ENCODE assay signal across 9 mouse cellular contexts in genomic region chr4:134126300-134127120, GRCm38 (mm10). TPM values are rescaled to one million over a fixed set of nuclear protein-coding genes. Genes with fewer than 3 reads are reported as not detected.
DNase-seq lines count a peak whose midpoint lies in the region; ATAC-seq and TF ChIP-seq lines count a peak whose summit lies in the region.
"Had no signal": no experiment of that assay in that cellular context is flagged by ENCODE, and none has a peak within 500 bp of the region (broad histone marks: within the 10 kb centered on the region; RNA-seq: fewer than 3 reads in every experiment).

No protein-coding gene starts in this region.

- peak overlapping the region; percentile 89; the same call in 1 of the 2 replicates for H3K4me2 ChIP-seq in intestine, embryonic 15.5 days (replicated peaks)

- intact Hi-C loops in heart, postnatal 25 days (cut with DNase I) = no loop called here

- H3K4me3 ChIP-seq in megakaryocyte, embryonic 14.5 days (replicated peaks) = peak overlapping the region; percentile 99
- no peak overlapping the region for H3K4me3 ChIP-seq in intestine, embryonic 15.5 days (replicated peaks)
- H3K4me3 ChIP-seq in olfactory bulb, adult 2 months (ENCODE audit: insufficient read depth, low read depth, low read length) = no peak overlapping the region

- no peak for TF ChIP-seq CTCF in olfactory bulb, adult 2 months (IDR thresholded peaks at IDR 0.05; ENCODE audit: insufficient read depth, low read depth, low read length)

- H3K36me3 ChIP-seq in megakaryocyte, embryonic 14.5 days (replicated peaks; ENCODE audit: low read length) = peaks cover 61% of the 10 kb centered on the region
- H3K36me3 ChIP-seq in intestine, embryonic 15.5 days = peaks cover 3% of the 10 kb centered on the region; the same call in 1 of the 2 replicates

- WGBS in intestine, embryonic 15.5 days = 89% methylated on average over 21 of the region's 21 CpGs
- WGBS in olfactory bulb, adult 2 months = 82% methylated on average over 21 of the region's 21 CpGs

- H3K27me3 ChIP-seq in megakaryocyte, embryonic 14.5 days (replicated peaks) = no peaks in the 10 kb centered on the region
- no peaks in the 10 kb centered on the region for H3K27me3 ChIP-seq in intestine, embryonic 15.5 days (replicated peaks)

- no peaks in the 10 kb centered on the region for H3K9me3 ChIP-seq in megakaryocyte, embryonic 14.5 days
- H3K9me3 ChIP-seq in intestine, embryonic 15.5 days = no peaks in the 10 kb centered on the region

- no peak for ATAC-seq in megakaryocyte, adult 5-6 weeks (ENCODE audit: poor library complexity, severe bottlenecking)
- no peak for ATAC-seq in intestine, embryonic 15.5 days
- ATAC-seq: activated CD4-positive, CD25-positive, alpha-beta regulatory T cell, adult 4 months had no signal

- peaks cover 93% of the 10 kb centered on the region for H3K4me1 ChIP-seq in megakaryocyte, embryonic 14.5 days
- peaks cover 48% of the 10 kb centered on the region for H3K4me1 ChIP-seq in intestine, embryonic 15.5 days (replicated peaks)
- peaks cover 59% of the 10 kb centered on the region for H3K4me1 ChIP-seq in olfactory bulb, adult 2 months (ENCODE audit: control insufficient read depth, insufficient read depth, low read length)

- 0 out of 2 replicates have a peak overlapping the region, but pooled peaks have one; percentile 85 for H3K9ac ChIP-seq in intestine, embryonic 15.5 days

- no peak overlapping the region for H3K27ac ChIP-seq in intestine, embryonic 15.5 days
- H3K27ac ChIP-seq in olfactory bulb, adult 2 months (ENCODE audit: insufficient read depth, low read depth, low read length) = peak overlapping the region; percentile 52

- no peak for TF ChIP-seq POLR2A in olfactory bulb, adult 2 months (IDR thresholded peaks at IDR 0.05; ENCODE audit: insufficient read depth, low read depth, low read length)

- DNase-seq in heart, adult 11 months = peak; percentile 92
- no peak for DNase-seq in heart, postnatal 25 days (ENCODE audit: low spot score)
- no peak for DNase-seq in kidney, adult 18-20 months
- DNase-seq in cerebellum, adult 8-10 months = no peak

RNA-seq across cellular contexts. Expression of gene Sh3bgrl3, which starts 2.1 kb away (rescaled TPM):
- total RNA-seq in heart, postnatal 25 days (2021) = 10 to 100 TPM; 38.8 to 41.8 TPM
- 1,646 and 1,679 TPM in 2 replicates for polyA plus RNA-seq in megakaryocyte, embryonic 14.5 days (2012; ENCODE audit: insufficient read depth, low replicate concordance)
- 1,305 and 1,385 TPM in 2 replicates for total RNA-seq in megakaryocyte, adult 5-6 weeks (2015)
- total RNA-seq in megakaryocyte, adult 5-6 weeks (2017) = 523 and 622 TPM in 2 replicates
- 362 and 375 TPM in 2 replicates for polyA plus RNA-seq in intestine, embryonic 15.5 days (2015; fragmentation: Nextera tagmentation; extraction: Ambion mirVana)
- 1,207 TPM in 1 of 2 replicates, not detected in the other for polyA plus RNA-seq in olfactory bulb, adult 2 months (2012; ENCODE audit: insufficient read depth, insufficient read length, low replicate concordance, missing spikeins)

RNA-seq across cellular contexts. Expression of gene Ubxn11, which starts 24.1 kb away (rescaled TPM):
- 1 to 10 TPM; 1.1 to 1.5 TPM for total RNA-seq in heart, postnatal 25 days (2021)
- polyA plus RNA-seq in megakaryocyte, embryonic 14.5 days (2012; ENCODE audit: insufficient read depth, low replicate concordance) = 69.8 and 175 TPM in 2 replicates
- 0.89 and 1.8 TPM in 2 replicates for total RNA-seq in megakaryocyte, adult 5-6 weeks (2015)
- 1.7 and 2.9 TPM in 2 replicates for total RNA-seq in megakaryocyte, adult 5-6 weeks (2017)
- 4.4 and 6.0 TPM in 2 replicates for polyA plus RNA-seq in intestine, embryonic 15.5 days (2015; fragmentation: Nextera tagmentation; extraction: Ambion mirVana)
- polyA plus RNA-seq in olfactory bulb, adult 2 months (2012; ENCODE audit: insufficient read depth, insufficient read length, low replicate concordance, missing spikeins) = not detected in 2 replicates

RNA-seq across cellular contexts. Expression of gene Cd52, which starts 31.6 kb away (rescaled TPM):
- total RNA-seq in heart, postnatal 25 days (2021) = 1 to 10 TPM; 3.6 to 4.5 TPM
- 77.0 and 307 TPM in 2 replicates for polyA plus RNA-seq in megakaryocyte, embryonic 14.5 days (2012; ENCODE audit: insufficient read depth, low replicate concordance)
- total RNA-seq in megakaryocyte, adult 5-6 weeks (2015) = 2,426 and 2,524 TPM in 2 replicates
- total RNA-seq in megakaryocyte, adult 5-6 weeks (2017) = 3,236 and 3,524 TPM in 2 replicates
- 27.0 and 29.7 TPM in 2 replicates for polyA plus RNA-seq in intestine, embryonic 15.5 days (2015; fragmentation: Nextera tagmentation; extraction: Ambion mirVana)
- not detected in 2 replicates for polyA plus RNA-seq in olfactory bulb, adult 2 months (2012; ENCODE audit: insufficient read depth, insufficient read length, low replicate concordance, missing spikeins)

Comparison
In these comparisons a context has a peak if more than half of its experiments do, and no peak if none do; other contexts are left out.
1. RNA of gene Ubxn11, which starts 24.1 kb away (polyA plus RNA-seq): 69.8 to 175 TPM in megakaryocyte, embryonic 14.5 days; 4.4 to 6.0 TPM in intestine, embryonic 15.5 days and not detected in olfactory bulb, adult 2 months; every median in the first group is over 10 times any median in the second.
2. RNA of gene Cd52, which starts 31.6 kb away (polyA plus RNA-seq): 77.0 to 307 TPM in megakaryocyte, embryonic 14.5 days and 27.0 to 29.7 TPM in intestine, embryonic 15.5 days; not detected in olfactory bulb, adult 2 months; every median in the first group is over 10 times any median in the second.